Mouse (Mus musculus) hindbrain, embryonic 12.5 days (tissue): ENCODE measurements around the gene Zfp94. TPM values are rescaled to one million over a fixed set of nuclear protein-coding genes. Genes with fewer than 3 reads are reported as not detected.
A peak's percentile ranks its signal among the peaks of the same experiment; 100 is the strongest.

ENCODE experiments used
- ATAC-seq: fragments of 200-750 bp; cut with Nextera tagmentation; 2 replicates; pipeline ENCODE4 v1.8.0; 2017; ENCODE audit warnings: moderate TSS enrichment; ENCODE audit not compliant: low FRiP score
- H3K27ac ChIP-seq: fragments of 300-500 bp; sonication (generic); 2 replicates; pipeline ENCODE4 v1.5.1; 2016; ENCODE audit warnings: mild to moderate bottlenecking
- H3K27me3 ChIP-seq: fragments of 300-500 bp; sonication (generic); 2 replicates; pipeline ENCODE4 v1.6.1; 2016; ENCODE audit warnings: mild to moderate bottlenecking
- H3K36me3 ChIP-seq: fragments of 300-500 bp; sonication (generic); 2 replicates; pipeline ENCODE4 v1.6.1; 2016; ENCODE audit warnings: mild to moderate bottlenecking
- H3K4me1 ChIP-seq: fragments of 300-500 bp; sonication (generic); 2 replicates; pipeline ENCODE4 v1.6.1; 2016
- H3K4me2 ChIP-seq: fragments of 300-500 bp; sonication (generic); replicated peaks from 2 replicates; pipeline ENCODE4 v1.6.1; 2016; ENCODE audit warnings: mild to moderate bottlenecking
- H3K4me3 ChIP-seq: fragments of 300-500 bp; sonication (generic); 2 replicates; pipeline ENCODE4 v1.5.1; 2016; ENCODE audit warnings: mild to moderate bottlenecking
- H3K9ac ChIP-seq: fragments of 300-500 bp; sonication (generic); 2 replicates; pipeline ENCODE4 v1.6.1; 2016; ENCODE audit warnings: mild to moderate bottlenecking, moderate library complexity
- H3K9me3 ChIP-seq: fragments of 300-500 bp; sonication (generic); replicated peaks from 2 replicates; pipeline ENCODE4 v1.6.1; 2016; ENCODE audit warnings: mild to moderate bottlenecking
- WGBS: fragments of 180-500 bp; shearing (Covaris S2); methylation state at CpG from one replicate; pipeline ENCODE4 v1.1.7; 2016; 5-methylcytosine and 5-hydroxymethylcytosine counted together
- polyA plus RNA-seq: library from polyadenylated mRNA; unstranded; fragments of >200 nt; fragmentation: Nextera tagmentation; extraction: Ambion mirVana; gene quantifications from 2 replicates; pipeline ENCODE4 v1.2.1, GENCODE M21; 2016

Zfp94 gene
- polyA plus RNA-seq, 1 experiment from 2014 or later, result 18.2 TPM

DNA sequence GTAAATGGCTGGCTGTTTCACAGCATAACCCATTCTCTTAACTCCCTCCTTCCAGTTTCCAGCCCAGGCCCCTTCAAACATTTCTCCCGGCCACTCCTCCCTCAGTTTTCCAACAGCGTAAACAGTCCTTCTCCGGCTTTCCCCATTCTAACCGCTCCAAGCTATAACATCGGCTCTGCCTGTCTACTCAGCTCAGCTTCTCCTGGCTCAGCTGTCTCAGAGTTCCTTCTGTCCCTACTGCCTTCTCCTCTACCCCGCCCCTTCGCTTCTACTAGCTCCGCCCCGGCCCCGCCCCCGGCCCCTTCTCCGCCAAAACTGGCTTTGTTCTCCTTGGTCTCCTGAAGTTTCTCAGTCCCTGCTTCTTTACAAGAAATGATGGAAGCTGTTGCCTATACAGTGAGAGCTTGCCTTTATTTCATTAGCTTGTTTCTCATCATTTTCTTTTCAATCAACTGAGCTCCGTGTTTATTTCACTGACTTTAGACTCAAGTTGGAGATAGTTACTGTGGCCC lies 15.6 kb downstream of the Zfp94 start, which contains the start of gene Zfp61:
Gene Zfp61, minus strand, starts transcription at position 462 of the 512 bp plus-strand sequence.
- WGBS, result 2% methylated on average over 13 of the region's 13 CpGs
- H3K27me3 ChIP-seq, result no peaks in the 10 kb centered on the region
- H3K9me3 ChIP-seq, result 0 out of 2 replicates have a peak, but pooled peaks cover 3% of the 10 kb centered on the region
- H3K9ac ChIP-seq, result peak within 1 kb of the TSS; percentile 87
- peaks cover 11% of the 10 kb centered on the region for H3K4me1 ChIP-seq
- peak within 1 kb of the TSS; percentile 73 for H3K27ac ChIP-seq
- peak within 1 kb of the TSS; percentile 71 for H3K4me3 ChIP-seq
- peak; percentile 56 for ATAC-seq
- peak within 1 kb of the TSS; percentile 86 for H3K4me2 ChIP-seq
- peaks cover 46% of the 10 kb centered on the region for H3K36me3 ChIP-seq

GRCm38 (mm10) chr7:24299823-24300481 lies 16.5 kb downstream of the Zfp94 start:
- H3K4me1 ChIP-seq, result peaks cover 11% of the 10 kb centered on the region
- H3K4me3 ChIP-seq, result peak overlapping the region; percentile 71
- H3K4me2 ChIP-seq, result peak overlapping the region; percentile 86
- H3K9ac ChIP-seq, result peak overlapping the region; percentile 87
- peaks cover 49% of the 10 kb centered on the region for H3K36me3 ChIP-seq
- H3K27ac ChIP-seq, result peak overlapping the region; percentile 92
- 0 out of 2 replicates have a peak, but pooled peaks cover 3% of the 10 kb centered on the region for H3K9me3 ChIP-seq
- H3K27me3 ChIP-seq, result no peaks in the 10 kb centered on the region
- peak; percentile 38 for ATAC-seq
- WGBS, result under 1% methylated on average over 18 of the region's 18 CpGs

DNA sequence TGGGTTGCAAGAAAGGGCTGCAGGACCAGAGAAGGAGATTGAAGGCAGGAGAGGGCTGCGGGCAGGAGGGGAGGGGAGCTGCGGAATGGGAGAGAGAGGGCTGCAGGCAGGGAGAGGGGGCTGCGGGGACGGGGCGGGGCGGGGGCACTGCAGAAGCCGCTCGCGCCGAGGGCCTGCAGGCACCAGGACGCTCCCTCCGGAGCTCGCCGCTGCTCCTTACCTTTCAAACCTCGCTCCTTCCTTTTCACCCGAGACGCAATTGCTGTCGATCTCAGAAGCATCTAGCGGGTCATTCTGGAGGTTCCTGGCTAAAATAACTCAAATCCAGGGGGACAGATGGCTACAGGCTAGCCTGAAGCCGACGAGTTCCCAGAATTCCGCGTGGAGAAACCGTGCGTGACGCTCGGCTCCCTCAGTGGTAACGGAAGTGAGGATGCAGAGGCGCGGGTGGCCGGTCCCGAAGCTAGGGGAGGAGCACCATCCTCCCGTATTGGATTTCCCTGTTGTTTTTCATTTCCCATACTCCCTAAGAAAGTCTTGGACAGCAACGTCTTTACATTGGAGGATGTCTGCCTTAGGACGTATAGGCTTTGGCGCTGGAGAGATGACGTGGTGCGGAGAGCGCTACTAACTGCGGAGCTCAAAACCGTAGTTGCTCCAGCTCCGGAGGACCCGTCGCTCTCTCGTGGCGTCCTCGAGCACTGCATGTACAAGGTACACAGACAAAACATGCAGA lies 17.3 kb downstream of the Zfp94 start:
- H3K9ac ChIP-seq, result peak overlapping the region; percentile 87
- peaks cover 11% of the 10 kb centered on the region for H3K4me1 ChIP-seq
- H3K36me3 ChIP-seq, result peaks cover 56% of the 10 kb centered on the region
- no peaks in the 10 kb centered on the region for H3K27me3 ChIP-seq
- under 1% methylated on average over 45 of the region's 47 CpGs for WGBS
- peak overlapping the region; percentile 71 for H3K4me3 ChIP-seq
- H3K9me3 ChIP-seq, result 0 out of 2 replicates have a peak, but pooled peaks cover 3% of the 10 kb centered on the region
- ATAC-seq, result peak; percentile 89
- peak overlapping the region; percentile 86 for H3K4me2 ChIP-seq
- H3K27ac ChIP-seq, result peak overlapping the region; percentile 92

- ATAC-seq, result peak; percentile 35
- H3K4me3 ChIP-seq, result peak overlapping the region; percentile 71
- under 1% methylated on average over 12 of the region's 12 CpGs for WGBS
- peak overlapping the region; percentile 87 for H3K9ac ChIP-seq
- H3K4me2 ChIP-seq, result peak overlapping the region; percentile 86
- peak overlapping the region; percentile 92 for H3K27ac ChIP-seq
- H3K9me3 ChIP-seq, result 0 out of 2 replicates have a peak, but pooled peaks cover 3% of the 10 kb centered on the region
- H3K4me1 ChIP-seq, result peaks cover 11% of the 10 kb centered on the region
- no peaks in the 10 kb centered on the region for H3K27me3 ChIP-seq
- peaks cover 56% of the 10 kb centered on the region for H3K36me3 ChIP-seq
Observed at GRCm38 (mm10) chr7:24298635-24298972, 17.9 kb downstream of the Zfp94 start.

- 89% methylated on average over 15 of the region's 15 CpGs for WGBS
- Histone ChIP-seq H3K4me2 (peak overlapping the region; percentile 86; the same call in 1 of the 2 replicates), H3K4me1 (peaks cover 11% of the 10 kb centered on the region), H3K36me3 (peaks cover 56% of the 10 kb centered on the region), H3K4me3 (peak overlapping the region; percentile 71), H3K9me3 (0 out of 2 replicates have a peak, but pooled peaks cover 3% of the 10 kb centered on the region), H3K27ac (no peak overlapping the region), H3K27me3 (no peaks in the 10 kb centered on the region), H3K9ac (no peak overlapping the region)
- ATAC-seq, result no peak
Observed at GRCm38 (mm10) chr7:24297361-24298095, 18.9 kb downstream of the Zfp94 start.

- H3K27ac ChIP-seq, result no peak overlapping the region
- WGBS, result 90% methylated on average over 7 of the region's 7 CpGs
- no peak overlapping the region for H3K4me3 ChIP-seq
- H3K9me3 ChIP-seq, result 0 out of 2 replicates have a peak, but pooled peaks cover 3% of the 10 kb centered on the region
- H3K4me1 ChIP-seq, result peaks cover 11% of the 10 kb centered on the region
- H3K27me3 ChIP-seq, result no peaks in the 10 kb centered on the region
- no peak for ATAC-seq
- H3K4me2 ChIP-seq, result no peak overlapping the region
- H3K36me3 ChIP-seq, result peaks cover 60% of the 10 kb centered on the region
- no peak overlapping the region for H3K9ac ChIP-seq
Observed at GRCm38 (mm10) chr7:24296386-24296785, 20.1 kb downstream of the Zfp94 start.

- Histone ChIP-seq H3K4me2 (no peak overlapping the region), H3K36me3 (peaks cover 70% of the 10 kb centered on the region), H3K9me3 (0 out of 2 replicates have a peak, but pooled peaks cover 3% of the 10 kb centered on the region), H3K4me1 (peaks cover 10% of the 10 kb centered on the region), H3K27ac (no peak overlapping the region), H3K4me3 (no peak overlapping the region), H3K27me3 (no peaks in the 10 kb centered on the region), H3K9ac (no peak overlapping the region)
- no peak for ATAC-seq
- 97% methylated on average over 7 of the region's 7 CpGs for WGBS
Observed at GRCm38 (mm10) chr7:24295376-24295775, 21.1 kb downstream of the Zfp94 start.

GRCm38 (mm10) chr7:24294763-24295162 lies 21.7 kb downstream of the Zfp94 start:
- no peak for ATAC-seq
- 0 out of 2 replicates have a peak, but pooled peaks cover 3% of the 10 kb centered on the region for H3K9me3 ChIP-seq
- H3K4me1 ChIP-seq, result peaks cover 7% of the 10 kb centered on the region
- no peak overlapping the region for H3K9ac ChIP-seq
- 98% methylated on average over 4 of the region's 4 CpGs for WGBS
- H3K36me3 ChIP-seq, result peaks cover 76% of the 10 kb centered on the region
- no peaks in the 10 kb centered on the region for H3K27me3 ChIP-seq
- no peak overlapping the region for H3K4me3 ChIP-seq
- H3K4me2 ChIP-seq, result no peak overlapping the region
- no peak overlapping the region for H3K27ac ChIP-seq

GRCm38 (mm10) chr7:24293061-24293851 lies 23.2 kb downstream of the Zfp94 start:
- H3K36me3 ChIP-seq, result peaks cover 90% of the 10 kb centered on the region
- no peak overlapping the region for H3K27ac ChIP-seq
- H3K4me2 ChIP-seq, result no peak overlapping the region
- ATAC-seq, result no peak
- H3K27me3 ChIP-seq, result no peaks in the 10 kb centered on the region
- no peak overlapping the region for H3K9ac ChIP-seq
- peaks cover 6% of the 10 kb centered on the region for H3K4me1 ChIP-seq
- H3K9me3 ChIP-seq, result 0 out of 2 replicates have a peak, but pooled peaks cover 3% of the 10 kb centered on the region
- WGBS, result 87% methylated on average over 12 of the region's 12 CpGs
- H3K4me3 ChIP-seq, result no peak overlapping the region

GRCm38 (mm10) chr7:24291387-24292090 lies 24.9 kb downstream of the Zfp94 start:
- WGBS, result 89% methylated on average over 27 of the region's 27 CpGs
- no peak overlapping the region for H3K9ac ChIP-seq
- H3K36me3 ChIP-seq, result peaks cover 94% of the 10 kb centered on the region
- H3K27ac ChIP-seq, result no peak overlapping the region
- no peak overlapping the region for H3K4me3 ChIP-seq
- no peak overlapping the region for H3K4me2 ChIP-seq
- no peak for ATAC-seq
- H3K4me1 ChIP-seq, result no peaks in the 10 kb centered on the region
- no peaks in the 10 kb centered on the region for H3K9me3 ChIP-seq
- no peaks in the 10 kb centered on the region for H3K27me3 ChIP-seq
